In genomic region chr7:112428158-112428535, GRCm38 (mm10) we compare ENCODE assay signal across 7 mouse cellular contexts. TPM values are rescaled to one million over a fixed set of nuclear protein-coding genes. Genes with fewer than 3 reads are reported as not detected.
DNase-seq lines count a peak whose midpoint lies in the region; ATAC-seq and TF ChIP-seq lines count a peak whose summit lies in the region.

No protein-coding gene starts in this region.

- ATAC-seq in embryonic facial prominence, embryonic 15.5 days (ENCODE audit: insufficient number of reproducible peaks, low FRiP score, low TSS enrichment, low read depth) = peak; percentile 90
- peak; percentile 89 for ATAC-seq in limb, embryonic 14.5 days (ENCODE audit: low FRiP score, low read depth)
- ATAC-seq in midbrain, postnatal 0 days (ENCODE audit: low FRiP score) = peak; percentile 75
- peak; percentile 88 for ATAC-seq in stomach, embryonic 15.5 days (ENCODE audit: insufficient read depth, low FRiP score, low read depth)

- H3K9ac ChIP-seq in embryonic facial prominence, embryonic 15.5 days = peak overlapping the region; percentile 69
- H3K9ac ChIP-seq in limb, embryonic 14.5 days (ENCODE audit: low read depth, low read length, severe bottlenecking) = peak overlapping the region; percentile 95
- H3K9ac ChIP-seq in midbrain, postnatal 0 days (replicated peaks; ENCODE audit: low read length, poor library complexity, severe bottlenecking) = peak overlapping the region; percentile 61
- peak overlapping the region; percentile 82 for H3K9ac ChIP-seq in stomach, embryonic 15.5 days

- peak overlapping the region; percentile 98 for H3K27ac ChIP-seq in embryonic facial prominence, embryonic 15.5 days (replicated peaks)
- peak overlapping the region; percentile 97 for H3K27ac ChIP-seq in limb, embryonic 14.5 days (replicated peaks; ENCODE audit: low read depth, low read length)
- H3K27ac ChIP-seq in midbrain, postnatal 0 days (ENCODE audit: low read depth, low read length) = peak overlapping the region; percentile 66
- peak overlapping the region; percentile 99 for H3K27ac ChIP-seq in stomach, embryonic 15.5 days

- peaks cover 23% of the 10 kb centered on the region for H3K4me1 ChIP-seq in embryonic facial prominence, embryonic 15.5 days
- H3K4me1 ChIP-seq in limb, embryonic 14.5 days (ENCODE audit: control insufficient read depth, insufficient read depth, low read length) = peaks cover 13% of the 10 kb centered on the region; the same call in 1 of the 2 replicates
- no peaks in the 10 kb centered on the region for H3K4me1 ChIP-seq in midbrain, postnatal 0 days (ENCODE audit: insufficient read depth, low read length)
- H3K4me1 ChIP-seq in stomach, embryonic 15.5 days = peaks cover 9% of the 10 kb centered on the region; the same call in 1 of the 2 replicates

- TF ChIP-seq CTCF in midbrain, postnatal 0 days (IDR thresholded peaks at IDR 0.05) = no peak

- TF ChIP-seq POLR2A in limb, embryonic 14.5 days (IDR thresholded peaks at IDR 0.05; ENCODE audit: borderline replicate concordance, extremely low read depth, insufficient read depth, insufficient read length) = peak; percentile 79; the same call in 1 of the 2 replicates

- H3K9me3 ChIP-seq in embryonic facial prominence, embryonic 15.5 days (replicated peaks) = no peaks in the 10 kb centered on the region
- H3K9me3 ChIP-seq in limb, embryonic 14.5 days (ENCODE audit: control insufficient read depth, low read length) = no peaks in the 10 kb centered on the region
- H3K9me3 ChIP-seq in midbrain, postnatal 0 days (ENCODE audit: low read length) = no peaks in the 10 kb centered on the region
- H3K9me3 ChIP-seq in stomach, embryonic 15.5 days = no peaks in the 10 kb centered on the region

- peak overlapping the region; percentile 84 for H3K4me2 ChIP-seq in embryonic facial prominence, embryonic 15.5 days (replicated peaks)
- H3K4me2 ChIP-seq in limb, embryonic 14.5 days (replicated peaks; ENCODE audit: low read depth, low read length, severe bottlenecking) = peak overlapping the region; percentile 65
- H3K4me2 ChIP-seq in midbrain, postnatal 0 days (ENCODE audit: low read depth, low read length, poor library complexity, severe bottlenecking) = peak overlapping the region; percentile 97
- peak overlapping the region; percentile 69 for H3K4me2 ChIP-seq in stomach, embryonic 15.5 days

- H3K4me3 ChIP-seq in embryonic facial prominence, embryonic 15.5 days (replicated peaks) = peak overlapping the region; percentile 65
- peak overlapping the region; percentile 58 for H3K4me3 ChIP-seq in limb, embryonic 14.5 days (replicated peaks; ENCODE audit: low read length)
- peak overlapping the region; percentile 61 for H3K4me3 ChIP-seq in midbrain, postnatal 0 days (ENCODE audit: low read depth, low read length)
- peak overlapping the region; percentile 72 for H3K4me3 ChIP-seq in stomach, embryonic 15.5 days (replicated peaks)

- H3K27me3 ChIP-seq in embryonic facial prominence, embryonic 15.5 days = no peaks in the 10 kb centered on the region
- H3K27me3 ChIP-seq in limb, embryonic 14.5 days (ENCODE audit: control insufficient read depth, insufficient read depth, low read length) = no peaks in the 10 kb centered on the region
- peaks cover 6% of the 10 kb centered on the region; the same call in 1 of the 2 replicates for H3K27me3 ChIP-seq in midbrain, postnatal 0 days (ENCODE audit: insufficient read depth, low read length)
- no peaks in the 10 kb centered on the region for H3K27me3 ChIP-seq in stomach, embryonic 15.5 days (replicated peaks)

- peaks cover 5% of the 10 kb centered on the region; the same call in 1 of the 2 replicates for H3K36me3 ChIP-seq in embryonic facial prominence, embryonic 15.5 days
- H3K36me3 ChIP-seq in limb, embryonic 14.5 days (ENCODE audit: control insufficient read depth, insufficient read depth, low read length) = no peaks in the 10 kb centered on the region
- no peaks in the 10 kb centered on the region for H3K36me3 ChIP-seq in midbrain, postnatal 0 days (ENCODE audit: insufficient read depth, low read length)
- H3K36me3 ChIP-seq in stomach, embryonic 15.5 days = no peaks in the 10 kb centered on the region

- 0% methylated on average over 22 of the region's 22 CpGs for WGBS in embryonic facial prominence, embryonic 15.5 days
- under 1% methylated on average over 22 of the region's 22 CpGs for WGBS in limb, embryonic 14.5 days
- 2% methylated on average over 22 of the region's 22 CpGs for WGBS in midbrain, postnatal 0 days
- 0% methylated on average over 22 of the region's 22 CpGs for WGBS in stomach, embryonic 15.5 days

- DNase-seq in brain, adult 2 months (ENCODE audit: low read depth, low spot score) = peak; percentile 81
- DNase-seq in heart, adult 9 months (ENCODE audit: low spot score in 2 of 2) = peak; percentile 90 to 91
- DNase-seq in kidney, adult 9 months = peak; percentile 95
- peak; percentile 87 for DNase-seq in limb, embryonic 14.5 days (ENCODE audit: low spot score)
- DNase-seq in midbrain, postnatal 0 days (ENCODE audit: low spot score) = peak; percentile 82

RNA-seq across cellular contexts. Expression of gene Parva, which starts 0.8 kb away (rescaled TPM):
- 96.0 and 105 TPM in 2 replicates for polyA plus RNA-seq in embryonic facial prominence, embryonic 15.5 days (2015; fragmentation: Nextera tagmentation; extraction: Ambion mirVana)
- 82.2 and 82.3 TPM in 2 replicates for polyA plus RNA-seq in limb, embryonic 14.5 days (2012; rRNA removed)
- 88.8 and 96.9 TPM in 2 replicates for polyA plus RNA-seq in limb, embryonic 14.5 days (2014; fragmentation: Nextera tagmentation; extraction: Ambion mirVana)
- total RNA-seq in midbrain, postnatal 0 days (2014; rRNA removed) = 23.2 and 25.8 TPM in 2 replicates
- 22.9 and 23.3 TPM in 2 replicates for polyA plus RNA-seq in midbrain, postnatal 0 days (2015; fragmentation: Nextera tagmentation; extraction: Ambion mirVana)
- 101 and 108 TPM in 2 replicates for polyA plus RNA-seq in stomach, embryonic 15.5 days (2015; fragmentation: Nextera tagmentation; extraction: Ambion mirVana)

Comparison
In these comparisons a context has a peak if more than half of its experiments do, and no peak if none do; other contexts are left out.
1. Peak in every context shown above with its lines: DNase-seq, ATAC-seq, H3K4me3 ChIP-seq and H3K27ac ChIP-seq.